Mouse (Mus musculus) c-Kit-positive CD71-positive TER-119-negative erythroid progenitor cells, embryonic 14.5 days (primary cell): ENCODE results near the gene Prrg4.
"Not testable (repeated sequence)": the region's sequence is repeated elsewhere in the genome, so short reads cannot be mapped to it uniquely, and the experiment has no call there.

ENCODE experiments used
- DNase-seq: peaks from one replicate; pipeline ENCODE4 v3.0.0-alpha.2; 2013; ENCODE audit warnings: low read depth

Prrg4 gene

GRCm38 (mm10) chr2:104849276-104849990 is at the start of gene Prrg4:
Gene Prrg4, minus strand, starts transcription at chr2:104849876.
- DNase-seq = no peak

- DNase-seq = peak; percentile 47
These were observed 38.3 kb upstream of the Prrg4 start for GRCm38 (mm10) chr2:104887882-104888566.

- not testable (repeated sequence) for DNase-seq
These were observed 37.7 kb upstream of the Prrg4 start for GRCm38 (mm10) chr2:104887331-104887730.

- no peak for DNase-seq
These were observed 36.4 kb upstream of the Prrg4 start for GRCm38 (mm10) chr2:104886109-104886508.

- no peak for DNase-seq
These were observed 29.1 kb upstream of the Prrg4 start for GRCm38 (mm10) chr2:104878794-104879193.

- DNase-seq = no peak
These were observed 19.4 kb upstream of the Prrg4 start for GRCm38 (mm10) chr2:104869101-104869500.

GRCm38 (mm10) chr2:104867282-104867855 is 17.7 kb upstream of the Prrg4 start, which contains the start of gene Ccdc73:
Gene Ccdc73, plus strand, starts transcription at chr2:104867805.
- DNase-seq = no peak

- DNase-seq = no peak
These were observed 14.6 kb upstream of the Prrg4 start for GRCm38 (mm10) chr2:104864176-104864860.

- no peak for DNase-seq
These were observed 10.8 kb upstream of the Prrg4 start for GRCm38 (mm10) chr2:104860426-104860825.

GRCm38 (mm10) chr2:104859060-104859459 is 9.4 kb upstream of the Prrg4 start:
- no peak for DNase-seq

- not testable (repeated sequence) for DNase-seq
These were observed 8.4 kb upstream of the Prrg4 start for GRCm38 (mm10) chr2:104858083-104858482.

GRCm38 (mm10) chr2:104856218-104856617 is 6.5 kb upstream of the Prrg4 start:
- DNase-seq = no peak

- no peak for DNase-seq
These were observed 6.1 kb upstream of the Prrg4 start for GRCm38 (mm10) chr2:104855732-104856131.

- DNase-seq = no peak
These were observed 5.2 kb upstream of the Prrg4 start for GRCm38 (mm10) chr2:104854836-104855235.

- no peak for DNase-seq
These were observed 2.9 kb upstream of the Prrg4 start for GRCm38 (mm10) chr2:104852546-104852945.

- no peak for DNase-seq
These were observed 2.0 kb upstream of the Prrg4 start for GRCm38 (mm10) chr2:104851686-104852085.

- no peak for DNase-seq
These were observed 299 bp upstream of the Prrg4 start for GRCm38 (mm10) chr2:104849991-104850359.

- no peak for DNase-seq
These were observed 1.2 kb downstream of the Prrg4 start for GRCm38 (mm10) chr2:104848235-104849161.

- DNase-seq = no peak
These were observed 2.0 kb downstream of the Prrg4 start for GRCm38 (mm10) chr2:104847645-104848044.

GRCm38 (mm10) chr2:104846638-104847414 is 2.9 kb downstream of the Prrg4 start:
- no peak for DNase-seq

GRCm38 (mm10) chr2:104842559-104842958 is 7.1 kb downstream of the Prrg4 start:
- DNase-seq = no peak
